Mouse (Mus musculus) myocyte (in vitro differentiated cells): ENCODE measurements around the gene Inhba. TPM values are rescaled to one million over a fixed set of nuclear protein-coding genes. Genes with fewer than 3 reads are reported as not detected.

ENCODE experiments used
- H3K27me3 ChIP-seq: one replicate; pipeline ENCODE4 v1.6.1; 2011; ENCODE audit not compliant: control insufficient read depth, insufficient read depth, insufficient read length
- H3K36me3 ChIP-seq: one replicate; pipeline ENCODE4 v1.6.1; 2011; ENCODE audit not compliant: control insufficient read depth, insufficient read depth
- H3K4me2 ChIP-seq: one replicate; pipeline ENCODE4 v1.6.1; 2011; ENCODE audit warnings: low read depth, control low read depth
- H3K4me3 ChIP-seq: one replicate; pipeline ENCODE4 v1.5.1; 2011; ENCODE audit warnings: mild to moderate bottlenecking, control low read depth, moderate library complexity
- H3K79me2 ChIP-seq: one replicate; pipeline ENCODE4 v1.6.1; 2011; ENCODE audit not compliant: control insufficient read depth, insufficient read depth
- H3ac ChIP-seq: one replicate; pipeline ENCODE4 v1.6.1; 2011; ENCODE audit not compliant: control insufficient read depth, insufficient read length
- CEBPB ChIP-seq: IDR thresholded peaks from 2 replicates; pipeline ENCODE4 v1.6.1; 2011; ENCODE audit warnings: mild to moderate bottlenecking, moderate library complexity; ENCODE audit not compliant: poor library complexity, insufficient read depth, severe bottlenecking
- E2F4 ChIP-seq: IDR thresholded peaks from one replicate; pipeline ENCODE4 v1.6.1; 2011; ENCODE audit warnings: mild to moderate bottlenecking, control low read depth, moderate library complexity; ENCODE audit not compliant: insufficient read depth
- MAX ChIP-seq: IDR thresholded peaks from one replicate; pipeline ENCODE4 v1.6.1; 2011; ENCODE audit warnings: low read depth, mild to moderate bottlenecking, control low read depth
- MYOD1 ChIP-seq, 3 experiments: IDR thresholded peaks; one replicate each; pipeline ENCODE4 v1.6.1; 2011; ENCODE audit warnings: control low read depth in 2 of 3, low read depth in 2 of 3, mild to moderate bottlenecking in 2 of 3, moderate library complexity in 1 of 3; ENCODE audit not compliant: insufficient read length in 2 of 3, control insufficient read depth in 1 of 3
- MYOG ChIP-seq, 3 experiments: IDR thresholded peaks; one replicate each; pipeline ENCODE4 v1.6.1; 2011; ENCODE audit warnings: control low read depth in 2 of 3, low read depth in 2 of 3, mild to moderate bottlenecking in 2 of 3; ENCODE audit not compliant: insufficient read length in 2 of 3, control insufficient read depth in 1 of 3, insufficient read depth in 1 of 3
- POLR2A ChIP-seq: IDR thresholded peaks from one replicate; pipeline ENCODE4 v1.6.1; 2011; ENCODE audit warnings: low read depth, mild to moderate bottlenecking, control low read depth, moderate library complexity; ENCODE audit not compliant: insufficient read length
- POLR2AphosphoS2 ChIP-seq: IDR thresholded peaks from one replicate; pipeline ENCODE4 v1.6.1; 2011; ENCODE audit warnings: low read depth, control low read depth; ENCODE audit not compliant: insufficient read length
- REST ChIP-seq: IDR thresholded peaks from one replicate; pipeline ENCODE4 v1.6.1; 2011; ENCODE audit warnings: mild to moderate bottlenecking, control low read depth, moderate library complexity; ENCODE audit not compliant: insufficient read depth, insufficient read length
- SRF ChIP-seq: IDR thresholded peaks from one replicate; pipeline ENCODE4 v1.6.1; 2011; ENCODE audit warnings: low read depth; ENCODE audit not compliant: control insufficient read depth, insufficient read length
- TCF12 ChIP-seq: IDR thresholded peaks from one replicate; pipeline ENCODE4 v1.6.1; 2011; ENCODE audit warnings: mild to moderate bottlenecking, control low read depth; ENCODE audit not compliant: poor library complexity, insufficient read depth, severe bottlenecking
- TCF3 ChIP-seq: IDR thresholded peaks from one replicate; pipeline ENCODE4 v1.6.1; 2011; ENCODE audit warnings: low read depth, control low read depth; ENCODE audit not compliant: insufficient read length
- USF1 ChIP-seq: IDR thresholded peaks from one replicate; pipeline ENCODE4 v1.6.1; 2011; ENCODE audit warnings: low read depth, mild to moderate bottlenecking, control low read depth, moderate library complexity
- polyA plus RNA-seq: library from polyadenylated mRNA; unstranded; fragments of >200 nt; fragmentation: generic; extraction: Trizol; gene quantifications from one replicate; pipeline ENCODE4 v1.2.1, GENCODE M21; 2012; ENCODE audit warnings: missing spikeins

The Inhba gene
- 7.5 TPM for polyA plus RNA-seq

DNA sequence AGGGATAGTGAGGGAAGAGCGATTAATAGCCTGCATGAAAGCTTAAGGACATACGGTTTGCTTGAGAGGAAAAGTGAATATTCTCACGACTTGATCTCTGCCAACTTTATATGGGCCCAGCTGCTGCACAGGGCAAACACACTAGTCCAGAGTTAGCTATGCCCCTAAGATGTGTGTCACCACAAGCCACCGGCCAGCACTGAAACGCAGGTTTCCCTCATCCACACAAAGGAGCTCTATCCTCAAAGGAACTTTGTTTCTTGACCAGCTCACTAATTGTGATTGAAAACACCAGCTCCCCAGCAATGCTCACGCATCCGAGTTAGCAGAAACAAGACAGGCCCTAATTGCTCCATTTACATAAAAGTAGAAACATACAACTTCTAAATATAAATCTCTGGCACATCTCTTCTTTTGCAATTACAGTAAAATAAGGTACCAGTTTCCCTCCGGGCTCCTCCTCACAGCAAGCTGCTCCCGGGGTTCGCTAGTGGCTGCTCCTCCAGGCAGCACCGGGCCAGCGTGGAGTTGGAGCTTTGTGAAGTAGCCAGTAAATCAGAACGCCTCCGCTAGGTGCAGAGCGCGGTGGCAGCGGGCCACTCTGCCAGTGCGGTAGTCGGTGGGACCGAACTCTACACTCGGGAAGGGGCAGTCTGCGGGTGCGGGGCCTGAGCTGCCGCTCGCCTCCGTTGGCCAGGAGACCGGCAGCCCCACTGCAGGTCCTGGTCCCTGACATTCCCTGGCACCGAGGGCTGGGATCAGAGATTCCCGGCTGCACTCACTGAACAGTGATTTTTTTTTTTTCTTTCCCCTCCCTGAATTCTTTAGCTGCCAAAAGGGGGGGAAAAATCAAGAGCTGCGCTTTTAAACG, at the start of gene Inhba:
TSS of gene Inhba (plus strand) at position 480 of the 871 bp plus-strand sequence.
- TF ChIP-seq POLR2AphosphoS2 = no peak
- TF ChIP-seq MYOD1 (IDR thresholded peaks at IDR 0.05; ENCODE audit: control insufficient read depth in 1 of 3, insufficient read length in 2 of 3, low read depth in 2 of 3) = peak in 1 of 3 experiments; percentile 32
- no peaks in the 10 kb centered on the region for H3K36me3 ChIP-seq
- peak within 1 kb of the TSS; percentile 53 for H3ac ChIP-seq
- H3K4me2 ChIP-seq = peak within 1 kb of the TSS; percentile 78
- H3K27me3 ChIP-seq = no peaks in the 10 kb centered on the region
- peak within 1 kb of the TSS; percentile 38 for H3K4me3 ChIP-seq
- peaks cover 21% of the 10 kb centered on the region for H3K79me2 ChIP-seq

DNA sequence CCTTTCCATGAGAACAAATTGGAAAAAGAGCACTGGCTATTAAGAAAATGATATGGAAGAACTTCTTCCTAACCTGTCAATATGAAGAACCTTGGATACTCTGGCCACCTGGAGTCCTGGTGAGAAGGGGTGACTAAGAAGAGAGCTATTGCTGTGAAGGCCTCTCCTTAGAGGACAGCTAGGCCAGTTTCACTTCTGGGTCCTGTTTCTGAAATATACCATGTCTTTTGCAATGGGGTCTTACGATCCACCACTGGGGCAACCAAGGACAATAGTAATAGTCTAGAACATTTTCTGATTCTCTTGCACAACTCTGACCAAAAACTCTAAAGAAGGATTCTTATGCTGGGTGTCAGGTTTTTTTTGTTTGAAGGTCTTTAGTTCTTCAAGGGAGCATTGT, 35.1 kb upstream of the Inhba start:
- H3K27me3 ChIP-seq = no peaks in the 10 kb centered on the region
- H3K4me3 ChIP-seq = no peak overlapping the region
- no peak overlapping the region for H3K4me2 ChIP-seq
- no peak for TF ChIP-seq REST
- TF ChIP-seq E2F4 = no peak
- no peak for TF ChIP-seq POLR2AphosphoS2
- no peak for TF ChIP-seq MAX
- no peak for TF ChIP-seq USF1
- no peak for TF ChIP-seq CEBPB
- no peak for TF ChIP-seq TCF3
- no peak for TF ChIP-seq TCF12
- TF ChIP-seq SRF = no peak
- no peak for TF ChIP-seq MYOG (IDR thresholded peaks at IDR 0.05; ENCODE audit: control insufficient read depth in 1 of 3, insufficient read depth in 1 of 3, insufficient read length in 2 of 3, low read depth in 2 of 3)
- TF ChIP-seq POLR2A = no peak
- no peak for TF ChIP-seq MYOD1 (IDR thresholded peaks at IDR 0.05; ENCODE audit: control insufficient read depth in 1 of 3, insufficient read length in 2 of 3, low read depth in 2 of 3)
- H3K79me2 ChIP-seq = no peaks in the 10 kb centered on the region
- no peak overlapping the region for H3ac ChIP-seq
- no peaks in the 10 kb centered on the region for H3K36me3 ChIP-seq

DNA sequence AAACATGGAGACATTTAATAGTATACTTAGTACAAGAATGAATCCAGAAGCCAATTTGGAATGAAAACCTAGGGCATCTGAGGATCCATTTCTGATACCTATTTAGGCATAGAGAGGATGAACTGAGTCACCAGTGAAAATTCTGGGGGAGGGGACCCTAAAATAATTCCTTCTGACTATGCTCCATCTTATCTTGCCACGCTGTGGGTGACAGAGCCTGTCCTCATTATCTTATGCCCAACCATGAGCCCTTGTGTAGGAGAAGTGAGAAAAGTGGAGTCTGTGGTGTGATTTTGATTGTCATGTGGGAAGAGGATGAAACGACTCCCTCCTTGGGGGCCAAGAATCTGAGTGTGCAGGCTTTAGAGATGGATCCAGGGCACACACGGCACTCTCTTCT, 32.1 kb upstream of the Inhba start:
- Histone ChIP-seq H3K79me2 (no peaks in the 10 kb centered on the region), H3ac (no peak overlapping the region), H3K4me3 (no peak overlapping the region), H3K36me3 (no peaks in the 10 kb centered on the region), H3K4me2 (no peak overlapping the region), H3K27me3 (no peaks in the 10 kb centered on the region)
- no peak for TF ChIP-seq E2F4
- TF ChIP-seq POLR2A = no peak
- no peak for TF ChIP-seq MAX

DNA sequence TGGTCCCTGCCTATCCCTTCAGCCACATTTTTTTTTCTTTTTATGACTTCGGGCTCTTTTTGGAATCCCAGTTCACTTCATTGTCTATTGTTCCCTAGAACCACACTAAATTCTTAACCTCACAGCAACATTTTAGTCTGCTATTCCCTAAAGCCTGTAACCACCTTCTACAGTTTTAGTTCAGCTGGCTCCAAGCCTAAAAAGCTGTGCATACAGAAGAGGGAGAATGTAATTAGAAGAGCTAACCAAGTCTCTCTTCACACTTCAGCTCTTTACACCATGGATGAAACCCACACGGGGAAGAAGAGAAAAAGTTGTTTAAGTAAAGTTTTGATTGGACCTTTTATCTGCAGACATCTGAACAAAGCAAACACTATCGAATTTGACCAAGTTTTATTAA, 29.6 kb upstream of the Inhba start:
- TF ChIP-seq MYOD1 (IDR thresholded peaks at IDR 0.05; ENCODE audit: control insufficient read depth in 1 of 3, insufficient read length in 2 of 3, low read depth in 2 of 3) (no peak), SRF (no peak), E2F4 (no peak), POLR2AphosphoS2 (no peak), MYOG (IDR thresholded peaks at IDR 0.05; ENCODE audit: control insufficient read depth in 1 of 3, insufficient read depth in 1 of 3, insufficient read length in 2 of 3, low read depth in 2 of 3) (no peak), REST (no peak), TCF12 (no peak)
- H3K79me2 ChIP-seq = no peaks in the 10 kb centered on the region

DNA sequence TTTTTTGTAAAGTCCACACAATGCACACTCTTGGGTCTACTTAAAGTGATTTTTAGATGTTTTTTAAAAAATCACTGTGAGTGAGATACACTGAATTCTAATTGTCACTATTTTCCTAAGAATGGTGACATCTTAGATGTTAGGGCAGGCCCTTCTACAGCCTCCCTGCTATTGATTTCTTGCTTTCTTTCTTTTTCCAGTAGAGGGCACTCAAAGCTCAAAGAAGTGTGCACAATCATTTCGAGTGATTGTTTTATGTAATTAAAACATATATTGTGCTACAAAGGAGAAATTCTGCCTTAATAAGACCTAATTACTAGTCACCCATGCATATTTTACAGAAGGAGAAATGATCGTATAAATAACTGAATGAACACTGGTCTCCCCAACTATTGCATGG, 25.9 kb upstream of the Inhba start:
- no peaks in the 10 kb centered on the region for H3K79me2 ChIP-seq
- no peak overlapping the region for H3K4me3 ChIP-seq
- H3K4me2 ChIP-seq = no peak overlapping the region
- no peak for TF ChIP-seq E2F4
- TF ChIP-seq REST = no peak
- TF ChIP-seq CEBPB = no peak
- no peak for TF ChIP-seq MYOG (IDR thresholded peaks at IDR 0.05; ENCODE audit: control insufficient read depth in 1 of 3, insufficient read depth in 1 of 3, insufficient read length in 2 of 3, low read depth in 2 of 3)
- no peak for TF ChIP-seq TCF3
- TF ChIP-seq POLR2AphosphoS2 = no peak
- no peak for TF ChIP-seq SRF
- TF ChIP-seq POLR2A = no peak
- no peak for TF ChIP-seq USF1
- TF ChIP-seq TCF12 = no peak
- no peak for TF ChIP-seq MYOD1 (IDR thresholded peaks at IDR 0.05; ENCODE audit: control insufficient read depth in 1 of 3, insufficient read length in 2 of 3, low read depth in 2 of 3)
- TF ChIP-seq MAX = no peak
- no peaks in the 10 kb centered on the region for H3K36me3 ChIP-seq
- H3K27me3 ChIP-seq = no peaks in the 10 kb centered on the region
- no peak overlapping the region for H3ac ChIP-seq

More for the DNA sequence above, 29.6 kb upstream of the Inhba start:
- H3K36me3 ChIP-seq = no peaks in the 10 kb centered on the region
- no peaks in the 10 kb centered on the region for H3K27me3 ChIP-seq
- no peak overlapping the region for H3ac ChIP-seq
- no peak overlapping the region for H3K4me2 ChIP-seq
- no peak overlapping the region for H3K4me3 ChIP-seq
